Mouse (Mus musculus) forebrain, embryonic 13.5 days (tissue): ENCODE measurements at regions not wholly inside any gene's neighbourhood (a gene's known extent, or its start where the extent isn't known, plus 50 kb on each side); places are given as distances from the start of the nearest gene placed in this dataset.

ENCODE experiments used
- ATAC-seq: fragments of 200-750 bp; cut with Nextera tagmentation; 2 replicates; pipeline ENCODE4 v1.8.0; 2017
- H3K27ac ChIP-seq: fragments of 300-500 bp; sonication (generic); 2 replicates; pipeline ENCODE4 v1.5.1; 2015; ENCODE audit warnings: inconsistent platforms, mild to moderate bottlenecking, moderate library complexity
- H3K27me3 ChIP-seq: fragments of 300-500 bp; sonication (generic); 2 replicates; pipeline ENCODE4 v1.6.1; 2015; ENCODE audit warnings: mild to moderate bottlenecking, inconsistent platforms
- H3K36me3 ChIP-seq: fragments of 300-500 bp; sonication (generic); 2 replicates; pipeline ENCODE4 v1.6.1; 2015; ENCODE audit warnings: mild to moderate bottlenecking, inconsistent platforms; ENCODE audit not compliant: poor library complexity, severe bottlenecking
- H3K4me1 ChIP-seq: fragments of 300-500 bp; sonication (generic); 2 replicates; pipeline ENCODE4 v1.6.1; 2015; ENCODE audit warnings: inconsistent platforms
- H3K4me2 ChIP-seq: fragments of 300-500 bp; sonication (generic); 2 replicates; pipeline ENCODE4 v1.6.1; 2015; ENCODE audit warnings: inconsistent platforms, mild to moderate bottlenecking, moderate library complexity
- H3K4me3 ChIP-seq: fragments of 300-500 bp; sonication (generic); 2 replicates; pipeline ENCODE4 v1.5.1; 2015; ENCODE audit warnings: mild to moderate bottlenecking, inconsistent platforms
- H3K9ac ChIP-seq: fragments of 300-500 bp; sonication (generic); 2 replicates; pipeline ENCODE4 v1.6.1; 2015; ENCODE audit warnings: mild to moderate bottlenecking, inconsistent platforms
- H3K9me3 ChIP-seq: fragments of 300-500 bp; sonication (generic); replicated peaks from 2 replicates; pipeline ENCODE4 v1.6.1; 2016; ENCODE audit warnings: inconsistent platforms
- WGBS: fragments of 180-500 bp; shearing (Covaris S2); methylation state at CpG from one replicate; pipeline ENCODE4 v1.1.7; 2015; 5-methylcytosine and 5-hydroxymethylcytosine counted together

DNA sequence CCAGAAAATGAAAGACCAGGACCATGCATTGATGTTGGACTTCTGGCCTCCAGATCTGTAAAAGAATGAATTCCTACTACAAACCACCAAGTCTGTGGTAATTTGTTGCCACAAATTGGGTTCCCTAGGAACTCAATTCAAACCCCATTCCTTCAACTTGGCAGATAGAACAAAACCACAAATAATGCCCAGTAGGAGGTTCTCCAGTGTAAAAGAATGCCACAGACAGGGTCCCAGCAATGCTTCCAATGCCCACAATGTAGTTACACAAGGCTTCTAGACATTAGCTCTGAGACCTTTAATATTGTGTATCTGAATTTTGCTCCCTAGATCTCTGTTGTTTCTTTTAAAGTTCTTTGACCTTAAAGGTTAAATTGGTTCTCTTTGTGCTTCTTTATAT is 278.2 kb upstream of the Pitx2 start:
- no peak overlapping the region for H3K4me3 ChIP-seq
- H3K27me3 ChIP-seq, result no peaks in the 10 kb centered on the region
- no peak overlapping the region for H3K4me2 ChIP-seq
- no peaks in the 10 kb centered on the region for H3K36me3 ChIP-seq
- no peak for ATAC-seq
- H3K27ac ChIP-seq, result no peak overlapping the region
- H3K9ac ChIP-seq, result no peak overlapping the region
- H3K4me1 ChIP-seq, result no peaks in the 10 kb centered on the region
- no peaks in the 10 kb centered on the region for H3K9me3 ChIP-seq

DNA sequence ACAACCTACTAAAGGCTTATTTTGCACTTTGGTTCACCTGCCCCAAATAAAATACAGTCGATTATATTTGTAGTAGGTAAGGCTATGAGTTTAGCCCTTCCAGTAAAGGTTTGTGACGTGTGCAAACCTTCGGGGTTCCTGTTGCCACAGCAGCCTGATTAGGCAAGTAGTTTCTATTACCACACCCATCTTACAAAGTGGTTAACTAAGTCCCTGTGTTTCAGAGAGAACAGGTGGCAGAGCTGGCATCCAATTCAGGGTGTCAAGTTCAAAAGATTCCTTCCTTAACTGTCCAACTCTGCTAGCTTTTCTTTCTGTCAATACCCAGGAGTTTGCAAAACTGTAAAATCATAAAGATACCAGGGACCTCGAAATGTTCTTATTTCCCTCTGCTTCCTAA is 277.5 kb upstream of the Pitx2 start:
- Histone ChIP-seq H3K36me3 (no peaks in the 10 kb centered on the region), H3K27me3 (no peaks in the 10 kb centered on the region), H3K4me1 (no peaks in the 10 kb centered on the region), H3K9me3 (no peaks in the 10 kb centered on the region), H3K4me3 (no peak overlapping the region), H3K9ac (no peak overlapping the region), H3K4me2 (no peak overlapping the region), H3K27ac (no peak overlapping the region)
- 87% methylated on average over 4 of the region's 4 CpGs for WGBS
- no peak for ATAC-seq

DNA sequence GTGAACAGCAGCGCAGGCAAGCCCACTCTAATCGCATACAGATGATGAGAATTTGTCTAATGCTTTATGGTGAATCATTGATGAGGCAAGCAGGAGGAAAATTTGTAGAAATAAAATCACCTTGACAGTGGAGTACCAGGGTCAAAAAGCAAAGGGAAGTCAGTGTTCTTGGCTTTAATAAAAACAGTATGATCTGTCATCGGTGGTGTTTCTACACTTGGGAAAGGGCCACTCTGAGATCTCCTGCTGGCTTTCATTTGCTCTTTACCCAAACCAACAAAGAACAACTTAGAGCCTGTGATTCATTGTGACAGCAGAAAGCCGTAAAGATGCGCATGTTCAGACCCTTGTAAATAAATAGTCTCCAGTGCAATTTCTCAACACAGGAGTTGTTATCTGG is 261.1 kb upstream of the Pitx2 start:
- no peaks in the 10 kb centered on the region for H3K9me3 ChIP-seq
- no peaks in the 10 kb centered on the region for H3K27me3 ChIP-seq
- WGBS, result 88% methylated on average over 5 of the region's 5 CpGs
- H3K4me3 ChIP-seq, result no peak overlapping the region
- no peak overlapping the region for H3K4me2 ChIP-seq
- no peak for ATAC-seq
- H3K27ac ChIP-seq, result no peak overlapping the region
- H3K36me3 ChIP-seq, result no peaks in the 10 kb centered on the region
- no peaks in the 10 kb centered on the region for H3K4me1 ChIP-seq
- no peak overlapping the region for H3K9ac ChIP-seq

DNA sequence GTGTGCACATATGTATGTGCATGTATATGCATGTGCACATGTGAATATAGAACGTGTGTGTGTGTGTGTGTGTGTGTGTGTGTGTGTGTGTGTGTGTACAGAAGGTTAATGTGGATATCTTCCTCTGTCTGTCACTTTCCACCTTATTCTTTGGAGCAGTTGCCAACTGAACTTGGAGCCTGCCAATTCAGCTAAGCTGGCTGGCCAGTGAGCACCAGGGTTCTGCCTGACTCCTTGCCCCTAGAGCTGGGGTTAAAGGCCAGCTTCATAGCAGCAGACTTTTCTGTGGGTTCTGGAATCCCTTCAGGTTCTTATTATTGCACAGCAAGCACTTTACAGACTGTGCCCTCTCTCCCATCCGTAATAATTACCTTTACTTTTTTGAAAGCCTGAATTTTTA is 258.5 kb upstream of the Pitx2 start:
- Histone ChIP-seq H3K4me3 (no peak overlapping the region), H3K36me3 (no peaks in the 10 kb centered on the region), H3K4me1 (no peaks in the 10 kb centered on the region), H3K9me3 (no peaks in the 10 kb centered on the region), H3K27ac (no peak overlapping the region), H3K4me2 (no peak overlapping the region), H3K27me3 (no peaks in the 10 kb centered on the region), H3K9ac (no peak overlapping the region)
- no peak for ATAC-seq
- 88% methylated on average over 2 of the region's 2 CpGs for WGBS

DNA sequence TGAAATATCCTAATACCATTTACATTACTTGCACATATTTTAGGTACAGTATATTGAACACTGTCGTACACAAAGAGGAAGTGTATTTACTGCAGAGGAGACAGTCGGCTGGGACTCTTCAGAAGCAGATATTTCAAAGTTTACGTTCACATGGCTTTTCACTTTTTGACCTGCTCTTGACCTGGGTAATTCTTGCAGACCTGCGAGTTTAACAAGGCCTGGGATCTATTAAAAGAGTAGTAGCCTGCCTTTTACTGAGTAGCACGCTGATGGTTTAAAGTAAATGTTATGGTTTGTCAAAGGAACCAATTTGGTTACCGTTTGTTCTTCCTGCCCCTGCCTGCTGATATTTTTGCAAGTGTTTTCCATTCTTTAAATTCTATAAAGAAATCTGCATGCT is 255.0 kb upstream of the Pitx2 start:
- H3K4me1 ChIP-seq, result no peaks in the 10 kb centered on the region
- 79% methylated on average over 6 of the region's 6 CpGs for WGBS
- no peak overlapping the region for H3K27ac ChIP-seq
- no peak overlapping the region for H3K4me2 ChIP-seq
- H3K9me3 ChIP-seq, result no peaks in the 10 kb centered on the region
- no peaks in the 10 kb centered on the region for H3K36me3 ChIP-seq
- H3K27me3 ChIP-seq, result no peaks in the 10 kb centered on the region
- no peak overlapping the region for H3K9ac ChIP-seq
- no peak overlapping the region for H3K4me3 ChIP-seq
- ATAC-seq, result no peak

DNA sequence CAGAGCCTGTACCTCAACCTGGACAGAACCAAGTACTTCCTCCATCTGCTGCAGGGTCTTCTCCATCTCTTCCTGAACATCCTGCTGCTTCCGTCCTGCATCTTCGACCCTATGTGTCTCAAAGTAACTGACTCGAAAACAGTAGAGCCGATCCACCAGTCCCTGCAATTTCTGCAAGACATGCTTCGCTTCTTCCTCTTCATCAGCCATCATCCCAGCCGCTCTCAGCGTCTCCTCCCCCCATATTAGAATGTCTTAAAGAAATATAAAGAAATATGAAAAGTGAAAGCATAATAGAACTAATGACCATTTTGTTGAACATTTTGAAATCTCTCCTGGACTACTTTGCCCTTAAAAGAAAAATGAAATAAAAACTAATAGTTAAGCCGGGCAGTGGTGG is 244.8 kb upstream of the Pitx2 start:
- Histone ChIP-seq H3K4me1 (no peaks in the 10 kb centered on the region), H3K27me3 (no peaks in the 10 kb centered on the region), H3K36me3 (no peaks in the 10 kb centered on the region), H3K4me2 (no peak overlapping the region), H3K9me3 (no peaks in the 10 kb centered on the region), H3K4me3 (no peak overlapping the region), H3K9ac (no peak overlapping the region), H3K27ac (no peak overlapping the region)
- ATAC-seq, result no peak
- 94% methylated on average over 8 of the region's 8 CpGs for WGBS

DNA sequence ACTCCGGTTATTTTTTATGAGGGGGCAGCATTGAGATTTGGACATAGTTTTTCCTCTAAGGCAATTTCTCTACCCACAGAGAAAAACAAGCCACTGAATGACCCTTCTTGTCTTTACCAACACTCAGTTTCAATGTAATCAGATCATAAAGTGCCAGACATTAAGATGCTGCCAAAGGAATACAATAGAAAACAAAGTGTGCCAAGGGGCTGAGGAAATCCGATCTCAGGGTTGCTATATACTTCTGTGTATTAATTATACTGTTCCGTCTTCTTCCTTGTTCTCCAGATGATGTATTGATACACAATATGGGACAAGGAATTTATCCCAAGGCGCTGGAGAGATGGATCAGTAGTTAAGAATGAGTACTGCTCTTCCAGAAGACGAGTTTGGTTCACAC is 222.9 kb upstream of the Pitx2 start:
- 87% methylated on average over 5 of the region's 5 CpGs for WGBS
- no peaks in the 10 kb centered on the region for H3K36me3 ChIP-seq

DNA sequence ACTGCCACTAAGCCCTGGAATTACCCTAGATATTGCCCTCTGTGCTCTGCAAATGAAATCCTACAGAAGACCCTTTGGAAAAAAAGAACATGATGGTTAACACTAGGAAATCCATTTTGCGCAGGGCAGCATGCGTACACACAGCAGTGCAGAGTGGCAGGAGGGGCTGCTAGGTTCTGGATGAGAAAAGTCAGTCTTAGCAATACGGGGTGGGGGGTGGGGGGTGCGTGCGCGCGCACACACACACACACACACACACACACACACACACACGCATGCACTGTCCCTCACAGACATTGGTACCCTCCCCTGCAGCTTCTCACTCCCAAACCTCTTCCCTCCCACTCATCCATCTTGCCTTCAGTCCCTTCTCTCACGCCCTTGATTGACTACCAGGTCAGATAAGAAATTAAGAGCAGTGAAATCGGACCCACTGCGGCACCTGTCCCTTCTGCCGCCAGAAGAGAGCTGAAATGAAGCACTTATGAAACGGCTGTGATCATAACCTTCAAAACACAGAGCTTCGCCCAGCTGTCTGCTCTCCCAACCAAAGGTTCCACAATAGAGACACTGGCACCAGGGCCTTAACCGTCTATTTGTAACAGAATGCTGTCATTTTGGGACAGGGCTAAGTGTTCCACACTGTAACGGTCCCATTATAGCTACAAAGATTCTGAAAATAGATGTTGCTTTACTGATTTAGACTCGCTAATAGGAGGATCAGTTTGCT is 209.3 kb upstream of the Pitx2 start:
- no peak overlapping the region for H3K27ac ChIP-seq
- no peak overlapping the region for H3K4me3 ChIP-seq
- no peaks in the 10 kb centered on the region for H3K27me3 ChIP-seq
- peak; percentile 33; the same call in 1 of the 2 replicates for ATAC-seq
- no peak overlapping the region for H3K4me2 ChIP-seq
- H3K4me1 ChIP-seq, result no peaks in the 10 kb centered on the region
- 81% methylated on average over 17 of the region's 17 CpGs for WGBS
- no peaks in the 10 kb centered on the region for H3K36me3 ChIP-seq
- H3K9me3 ChIP-seq, result no peaks in the 10 kb centered on the region
- H3K9ac ChIP-seq, result no peak overlapping the region

More for the DNA sequence above, 222.9 kb upstream of the Pitx2 start:
- Histone ChIP-seq H3K4me1 (no peaks in the 10 kb centered on the region), H3K9me3 (no peaks in the 10 kb centered on the region), H3K27ac (no peak overlapping the region), H3K4me3 (no peak overlapping the region), H3K27me3 (no peaks in the 10 kb centered on the region), H3K9ac (no peak overlapping the region), H3K4me2 (no peak overlapping the region)
- no peak for ATAC-seq

DNA sequence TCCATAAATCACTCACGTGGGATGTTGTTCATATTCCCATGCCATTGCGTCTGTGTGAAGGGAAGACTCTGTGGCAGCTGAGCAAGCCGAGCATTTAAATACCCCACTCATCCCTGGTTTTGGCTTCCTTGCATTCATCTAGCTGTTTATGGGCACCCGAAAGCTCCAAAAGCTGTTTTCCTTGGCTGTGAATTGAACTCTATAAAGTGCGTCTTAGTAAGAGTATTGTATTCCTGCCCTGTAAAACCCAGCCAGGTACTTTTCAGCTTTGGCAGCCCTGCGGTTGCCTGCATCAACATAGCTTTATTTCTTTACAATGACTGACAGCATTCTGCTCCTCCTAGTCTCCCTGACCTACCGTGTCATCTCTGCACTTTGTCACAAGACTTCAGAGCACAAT is 196.8 kb upstream of the Pitx2 start:
- Histone ChIP-seq H3K9ac (no peak overlapping the region), H3K4me1 (no peaks in the 10 kb centered on the region), H3K4me2 (no peak overlapping the region), H3K27ac (no peak overlapping the region), H3K4me3 (no peak overlapping the region), H3K27me3 (no peaks in the 10 kb centered on the region), H3K36me3 (no peaks in the 10 kb centered on the region), H3K9me3 (no peaks in the 10 kb centered on the region)
- ATAC-seq, result no peak
- 51% methylated on average over 7 of the region's 7 CpGs for WGBS

DNA sequence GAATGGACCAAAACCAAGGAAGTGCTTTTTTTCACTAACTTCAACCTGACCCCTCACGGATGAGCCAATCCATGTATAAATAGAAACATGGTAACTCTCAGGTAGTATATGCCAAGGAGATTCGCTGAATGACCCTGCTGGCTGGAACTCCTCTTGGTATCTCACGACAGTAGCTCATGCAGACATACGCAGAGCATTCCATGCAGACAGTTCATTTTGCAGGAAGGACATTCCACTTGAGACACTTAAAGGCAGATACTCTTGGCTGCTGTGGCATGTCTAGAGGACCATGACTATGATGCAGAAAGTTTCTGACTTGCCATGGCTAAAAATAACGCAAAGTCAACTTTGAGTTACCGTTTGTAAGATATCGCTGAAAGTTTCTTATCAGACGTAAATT is 195.6 kb upstream of the Pitx2 start:
- Histone ChIP-seq H3K4me3 (no peak overlapping the region), H3K36me3 (no peaks in the 10 kb centered on the region), H3K4me2 (no peak overlapping the region), H3K9me3 (no peaks in the 10 kb centered on the region), H3K27ac (no peak overlapping the region), H3K27me3 (no peaks in the 10 kb centered on the region), H3K9ac (no peak overlapping the region), H3K4me1 (no peaks in the 10 kb centered on the region)
- WGBS, result 97% methylated on average over 8 of the region's 8 CpGs
- ATAC-seq, result no peak

DNA sequence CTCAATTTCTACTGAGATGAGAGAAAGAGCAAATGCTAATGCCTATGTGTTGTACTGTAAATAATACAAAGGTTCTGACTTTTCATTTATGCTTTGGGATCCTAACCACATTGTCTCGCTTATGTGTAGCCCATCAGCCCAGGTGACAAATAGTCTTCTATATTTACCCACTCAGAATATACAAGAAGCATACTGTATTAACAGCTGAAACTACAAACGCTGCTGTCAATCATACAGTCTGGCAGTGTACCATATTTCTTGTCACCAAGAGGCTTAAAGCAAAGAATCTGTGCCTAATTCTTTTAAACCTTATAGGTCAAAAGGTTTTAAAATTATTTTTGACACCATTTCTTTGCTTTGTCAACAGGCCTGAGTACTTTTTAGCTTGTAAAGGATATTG is 160.8 kb upstream of the Pitx2 start:
- ATAC-seq, result no peak
- H3K4me2 ChIP-seq, result no peak overlapping the region
- no peak overlapping the region for H3K9ac ChIP-seq
- no peaks in the 10 kb centered on the region for H3K9me3 ChIP-seq
- no peaks in the 10 kb centered on the region for H3K36me3 ChIP-seq
- no peaks in the 10 kb centered on the region for H3K27me3 ChIP-seq
- no peak overlapping the region for H3K4me3 ChIP-seq
- H3K4me1 ChIP-seq, result no peaks in the 10 kb centered on the region
- H3K27ac ChIP-seq, result no peak overlapping the region
- 93% methylated on average over 2 of the region's 2 CpGs for WGBS

DNA sequence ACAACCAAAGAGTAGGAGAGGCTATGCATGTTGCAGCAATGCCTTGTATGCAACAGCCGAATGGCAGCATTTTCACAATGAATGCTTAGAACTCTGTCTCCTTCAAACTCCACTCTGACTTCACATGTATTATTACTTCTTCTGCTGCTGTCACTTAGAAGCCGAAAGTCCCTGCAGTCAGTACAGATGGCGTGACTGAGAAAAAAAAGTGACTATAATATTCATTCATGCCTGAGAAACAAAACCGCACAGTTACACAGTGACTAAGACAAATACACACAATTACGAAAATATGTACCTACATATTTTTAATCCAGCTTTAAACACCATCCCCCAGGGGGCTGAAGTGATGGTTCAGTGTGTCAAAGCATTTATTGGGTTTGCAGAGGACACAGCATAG is 154.8 kb upstream of the Pitx2 start:
- no peak for ATAC-seq
- Histone ChIP-seq H3K4me1 (no peaks in the 10 kb centered on the region), H3K27me3 (no peaks in the 10 kb centered on the region), H3K9me3 (no peaks in the 10 kb centered on the region), H3K4me3 (no peak overlapping the region), H3K9ac (no peak overlapping the region), H3K4me2 (no peak overlapping the region), H3K36me3 (no peaks in the 10 kb centered on the region), H3K27ac (no peak overlapping the region)
- 93% methylated on average over 5 of the region's 5 CpGs for WGBS

DNA sequence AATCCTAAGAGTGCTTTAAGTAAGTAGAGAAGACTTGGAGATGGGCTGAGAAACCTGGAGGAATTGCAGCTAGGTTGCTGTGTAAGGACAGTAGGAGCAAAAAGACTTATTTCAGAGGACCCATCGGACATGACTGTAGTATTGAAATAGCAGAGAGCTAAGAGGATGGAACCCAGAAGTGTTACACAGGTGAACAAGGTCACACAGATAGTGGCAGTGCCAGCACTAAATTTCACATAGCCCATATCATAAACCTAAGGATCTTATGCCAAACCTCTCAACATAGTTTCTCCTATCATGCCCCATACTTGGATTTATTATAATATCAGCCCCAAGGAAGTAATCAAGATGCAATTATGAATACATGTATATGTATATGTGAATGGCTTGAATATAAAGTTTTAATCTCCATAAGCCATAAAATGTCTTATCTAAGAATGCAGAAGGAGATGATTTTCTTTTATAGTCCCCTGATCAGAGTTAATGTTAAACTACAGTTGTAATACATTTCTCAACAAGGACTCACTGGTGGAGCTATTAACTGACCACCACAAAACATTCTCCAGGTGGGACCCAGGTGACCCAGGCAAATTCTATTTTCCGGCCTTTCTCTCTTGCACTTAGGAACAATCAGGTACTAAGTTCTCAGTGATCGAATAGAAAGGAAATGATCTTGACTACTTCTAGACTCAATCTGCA is 149.6 kb upstream of the Pitx2 start:
- no peaks in the 10 kb centered on the region for H3K4me1 ChIP-seq
- no peak for ATAC-seq
- H3K9me3 ChIP-seq, result no peaks in the 10 kb centered on the region
- no peak overlapping the region for H3K4me3 ChIP-seq
- 89% methylated on average over 3 of the region's 3 CpGs for WGBS
- H3K9ac ChIP-seq, result no peak overlapping the region
- H3K27ac ChIP-seq, result no peak overlapping the region
- H3K36me3 ChIP-seq, result no peaks in the 10 kb centered on the region
- no peaks in the 10 kb centered on the region for H3K27me3 ChIP-seq
- no peak overlapping the region for H3K4me2 ChIP-seq
